Mouse (Mus musculus): ENCODE results near the gene Atp6v0e.

DNA sequence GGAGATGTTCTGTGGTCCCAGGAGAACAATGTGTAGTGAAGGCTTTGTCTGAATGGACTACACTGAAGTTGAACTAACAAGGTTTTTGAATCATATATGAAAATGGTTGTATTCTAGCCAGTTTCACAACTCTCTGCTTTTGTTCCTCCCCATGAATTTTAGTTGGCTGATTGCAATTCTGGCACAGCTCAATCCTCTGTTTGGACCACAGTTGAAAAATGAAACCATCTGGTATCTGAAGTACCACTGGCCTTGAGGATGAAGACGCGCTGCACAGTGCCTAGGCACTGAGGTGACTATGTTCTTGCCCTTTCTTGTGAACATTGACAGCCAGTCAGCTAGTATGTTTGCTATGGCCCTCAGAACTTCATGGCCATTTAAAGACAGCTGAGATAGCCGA lies 32.2 kb downstream of the Atp6v0e start:
- TF ChIP-seq GATA1 (IDR thresholded peaks at IDR 0.05; ENCODE audit: low read length) (no peak), TAL1 (IDR thresholded peaks at IDR 0.05; ENCODE audit: low read length) (no peak)

Measured in erythroblast, embryonic 14.5 days (primary cell).